Mouse (Mus musculus): ENCODE measurements around the gene Asic2. TPM values are rescaled to one million over a fixed set of nuclear protein-coding genes. Genes with fewer than 3 reads are reported as not detected.
A peak's percentile ranks its signal among the peaks of the same experiment; 100 is the strongest.
"Not testable (repeated sequence)": the region's sequence is repeated elsewhere in the genome, so short reads cannot be mapped to it uniquely, and the experiment has no call there.

The Asic2 gene
- total RNA-seq, 2 experiments from 2014 or later: 82.0 to 86.5 TPM

- DNase-seq (ENCODE audit: extremely low spot score in 1 of 2, low spot score in 2 of 2); intact Hi-C loops (cut with DNase I): not testable (repeated sequence)
Measured at GRCm38 (mm10) chr11:81350498-81350897, 617.8 kb downstream of the Asic2 start.

- intact Hi-C loops (cut with DNase I): no loop called here
- no peak for DNase-seq (ENCODE audit: extremely low spot score in 1 of 2, low spot score in 2 of 2)
Measured at GRCm38 (mm10) chr11:81331977-81332376, 636.3 kb downstream of the Asic2 start.

GRCm38 (mm10) chr11:81330982-81331381 is 637.3 kb downstream of the Asic2 start:
- DNase-seq (ENCODE audit: extremely low spot score in 1 of 2, low spot score in 2 of 2): no peak
- intact Hi-C loops (cut with DNase I): no loop called here

GRCm38 (mm10) chr11:81328088-81328487 is 640.2 kb downstream of the Asic2 start:
- intact Hi-C loops (cut with DNase I): no loop called here
- no peak for DNase-seq (ENCODE audit: extremely low spot score in 1 of 2, low spot score in 2 of 2)

GRCm38 (mm10) chr11:81323146-81323545 is 645.1 kb downstream of the Asic2 start:
- intact Hi-C loops (cut with DNase I): no loop called here
- no peak for DNase-seq (ENCODE audit: extremely low spot score in 1 of 2, low spot score in 2 of 2)

- intact Hi-C loops (cut with DNase I): no loop called here
- DNase-seq (ENCODE audit: extremely low spot score in 1 of 2, low spot score in 2 of 2): no peak
Measured at GRCm38 (mm10) chr11:81322466-81322865, 645.8 kb downstream of the Asic2 start.

GRCm38 (mm10) chr11:81290041-81290440 is 678.2 kb downstream of the Asic2 start:
- intact Hi-C loops (cut with DNase I): no loop called here
- DNase-seq (ENCODE audit: extremely low spot score in 1 of 2, low spot score in 2 of 2): no peak

- intact Hi-C loops (cut with DNase I): no loop called here
- no peak for DNase-seq (ENCODE audit: extremely low spot score in 1 of 2, low spot score in 2 of 2)
Measured at GRCm38 (mm10) chr11:81283185-81283584, 685.1 kb downstream of the Asic2 start.

- intact Hi-C loops (cut with DNase I): no loop called here
Measured at GRCm38 (mm10) chr11:81280070-81280469, 688.2 kb downstream of the Asic2 start.

GRCm38 (mm10) chr11:81277406-81277805 is 690.9 kb downstream of the Asic2 start:
- no peak for DNase-seq (ENCODE audit: extremely low spot score in 1 of 2, low spot score in 2 of 2)
- intact Hi-C loops (cut with DNase I): no loop called here

More at GRCm38 (mm10) chr11:81280070-81280469, 688.2 kb downstream of the Asic2 start:
- no peak for DNase-seq (ENCODE audit: extremely low spot score in 1 of 2, low spot score in 2 of 2)

GRCm38 (mm10) chr11:81272677-81273418 is 695.4 kb downstream of the Asic2 start:
- no peak for DNase-seq (ENCODE audit: extremely low spot score in 1 of 2, low spot score in 2 of 2)
- intact Hi-C loops (cut with DNase I): no loop called here

- no peak for DNase-seq (ENCODE audit: extremely low spot score in 1 of 2, low spot score in 2 of 2)
- intact Hi-C loops (cut with DNase I): no loop called here
Measured at GRCm38 (mm10) chr11:81271422-81271821, 696.8 kb downstream of the Asic2 start.

GRCm38 (mm10) chr11:81270518-81270917 is 697.7 kb downstream of the Asic2 start:
- intact Hi-C loops (cut with DNase I): no loop called here
- no peak for DNase-seq (ENCODE audit: extremely low spot score in 1 of 2, low spot score in 2 of 2)

- no peak for DNase-seq (ENCODE audit: extremely low spot score in 1 of 2, low spot score in 2 of 2)
- intact Hi-C loops (cut with DNase I): no loop called here
Measured at GRCm38 (mm10) chr11:81263757-81264156, 704.5 kb downstream of the Asic2 start.

- DNase-seq (ENCODE audit: extremely low spot score in 1 of 2, low spot score in 2 of 2): no peak
- intact Hi-C loops (cut with DNase I): no loop called here
Measured at GRCm38 (mm10) chr11:81263193-81263592, 705.1 kb downstream of the Asic2 start.

- intact Hi-C loops (cut with DNase I): no loop called here
- peak in 1 of 2 experiments; percentile 16 for DNase-seq (ENCODE audit: extremely low spot score in 1 of 2, low spot score in 2 of 2)
Measured at GRCm38 (mm10) chr11:81261259-81261658, 707.0 kb downstream of the Asic2 start.

GRCm38 (mm10) chr11:81241183-81241582 is 727.1 kb downstream of the Asic2 start:
- DNase-seq (ENCODE audit: extremely low spot score in 1 of 2, low spot score in 2 of 2); intact Hi-C loops (cut with DNase I): not testable (repeated sequence)

- intact Hi-C loops (cut with DNase I): no loop called here
- peak in 1 of 2 experiments; percentile 33 for DNase-seq (ENCODE audit: extremely low spot score in 1 of 2, low spot score in 2 of 2)
Measured at GRCm38 (mm10) chr11:81239966-81240681, 728.1 kb downstream of the Asic2 start.

- intact Hi-C loops (cut with DNase I): no loop called here
- DNase-seq (ENCODE audit: extremely low spot score in 1 of 2, low spot score in 2 of 2): no peak
Measured at GRCm38 (mm10) chr11:81239091-81239490, 729.2 kb downstream of the Asic2 start.

- no peak for DNase-seq (ENCODE audit: extremely low spot score in 1 of 2, low spot score in 2 of 2)
- intact Hi-C loops (cut with DNase I): no loop called here
Measured at GRCm38 (mm10) chr11:81236070-81236469, 732.2 kb downstream of the Asic2 start.

All from left cerebral cortex, postnatal 10 days (tissue).